Mouse (Mus musculus): ENCODE data around the gene Sfmbt1. TPM values are rescaled to one million over a fixed set of nuclear protein-coding genes. Genes with fewer than 3 reads are reported as not detected.

Sfmbt1 gene
- total RNA-seq (2021): 10 to 100 TPM; 32.3 to 33.0 TPM

GRCm38 (mm10) chr14:30714799-30715617, at the start of gene Sfmbt1:
Gene Sfmbt1, plus strand, starts transcription at chr14:30714849.
- no peak for DNase-seq

GRCm38 (mm10) chr14:30666061-30666460, 48.6 kb upstream of the Sfmbt1 start:
- DNase-seq: no peak

DNA sequence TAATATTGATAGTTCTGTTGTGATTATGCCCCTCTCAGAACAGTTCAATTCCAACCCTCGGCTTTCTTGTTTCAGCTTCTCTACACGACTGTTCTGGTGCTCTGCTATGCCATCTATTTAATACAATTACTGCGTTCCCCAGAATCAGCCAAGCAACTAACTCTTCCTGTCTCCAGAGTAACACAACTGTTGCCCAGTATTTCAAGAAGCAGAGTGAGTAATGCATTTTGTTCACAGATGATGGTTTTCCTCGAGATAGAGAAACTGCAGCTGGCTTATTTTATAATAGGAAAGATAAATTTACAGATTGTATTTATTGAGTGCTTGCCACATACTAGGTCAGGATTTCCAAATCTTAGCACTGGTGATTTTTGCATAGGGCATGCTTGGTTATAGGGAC, 48.0 kb upstream of the Sfmbt1 start:
- DNase-seq: no peak

DNA sequence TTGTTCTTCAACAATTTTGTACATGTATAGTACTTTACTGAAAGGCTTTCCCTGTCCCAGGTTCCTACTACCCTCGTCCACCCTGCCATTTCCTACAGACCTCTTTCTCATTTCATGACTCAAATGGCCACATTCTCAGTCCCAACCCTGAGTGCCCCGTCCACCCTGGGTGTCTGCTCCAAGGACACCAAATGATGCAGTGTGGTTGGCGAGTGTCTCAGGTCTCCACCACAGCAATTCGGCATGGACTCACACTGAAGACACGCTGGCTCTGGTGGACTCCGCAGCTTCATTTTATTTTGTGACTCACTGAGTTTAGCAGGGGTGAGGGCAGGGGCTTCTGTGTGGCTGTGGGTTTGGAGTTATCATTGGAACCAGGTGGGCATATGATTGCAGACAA, 44.5 kb upstream of the Sfmbt1 start:
- no peak for DNase-seq

DNA sequence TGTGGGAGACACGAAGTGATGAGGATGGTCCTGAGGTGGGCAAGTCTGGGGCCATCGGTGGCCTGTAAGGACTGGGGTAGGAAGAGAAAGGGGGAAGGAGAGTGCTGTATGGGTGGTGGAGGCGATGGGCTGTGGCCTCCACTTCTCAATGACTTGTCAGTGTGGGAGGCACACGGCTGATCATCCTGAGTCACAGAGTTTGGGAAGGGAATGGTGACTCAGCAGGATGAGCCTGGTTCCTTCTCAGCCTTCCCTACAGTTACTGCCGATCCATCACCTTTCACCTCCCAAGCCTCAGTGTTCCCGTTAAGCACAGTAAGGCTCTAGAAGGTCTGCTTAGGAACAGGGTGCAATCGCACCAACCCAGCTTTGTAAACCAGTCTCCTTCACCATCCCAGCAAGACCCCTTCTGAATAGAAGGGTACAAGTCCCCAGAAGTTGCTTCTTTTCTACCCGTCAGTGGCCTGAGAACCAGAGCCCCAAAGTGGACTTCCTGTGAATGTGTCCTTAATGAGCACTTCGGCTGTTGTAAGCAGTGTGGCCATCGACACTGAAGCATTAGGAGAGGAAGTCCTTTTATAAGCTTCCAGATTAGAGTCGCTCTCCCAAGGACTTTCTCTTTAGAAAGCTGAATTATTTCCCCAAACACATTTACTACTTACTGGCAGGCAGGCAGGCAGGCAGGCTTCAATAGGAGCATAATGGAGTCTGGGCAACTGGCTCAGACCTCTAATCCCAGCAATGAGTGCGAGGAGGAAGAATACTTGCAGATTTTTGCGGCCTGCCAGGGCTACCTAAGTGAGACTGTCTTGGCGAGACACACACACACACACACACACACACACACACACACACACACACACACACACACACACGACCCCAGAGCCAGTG, 43.3 kb upstream of the Sfmbt1 start:
- no peak for DNase-seq

- peak; percentile 86 to 90 for DNase-seq
Measured at GRCm38 (mm10) chr14:30671986-30672312, 42.7 kb upstream of the Sfmbt1 start.

GRCm38 (mm10) chr14:30674947-30675346, 39.7 kb upstream of the Sfmbt1 start:
- no peak for DNase-seq

DNA sequence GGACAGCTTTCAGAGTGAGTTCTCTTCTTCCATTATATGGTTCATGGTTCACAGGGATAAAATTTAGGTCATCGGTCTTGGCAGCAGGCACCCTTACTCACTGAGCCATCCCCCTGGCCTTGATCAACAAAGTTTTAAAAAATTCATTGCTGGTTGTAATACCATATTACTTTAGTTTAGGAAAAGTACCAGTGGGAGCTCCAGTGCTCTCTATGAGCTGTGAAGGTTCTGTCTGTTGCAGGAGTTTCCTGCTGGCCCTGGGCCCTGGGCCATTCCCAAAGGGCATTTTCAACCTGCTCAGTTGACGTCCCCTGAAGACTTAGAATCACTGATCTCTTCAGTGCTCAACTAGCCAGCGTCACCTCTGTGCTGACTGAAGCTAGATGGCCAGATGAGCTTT, 32.5 kb upstream of the Sfmbt1 start:
- no peak for DNase-seq

DNA sequence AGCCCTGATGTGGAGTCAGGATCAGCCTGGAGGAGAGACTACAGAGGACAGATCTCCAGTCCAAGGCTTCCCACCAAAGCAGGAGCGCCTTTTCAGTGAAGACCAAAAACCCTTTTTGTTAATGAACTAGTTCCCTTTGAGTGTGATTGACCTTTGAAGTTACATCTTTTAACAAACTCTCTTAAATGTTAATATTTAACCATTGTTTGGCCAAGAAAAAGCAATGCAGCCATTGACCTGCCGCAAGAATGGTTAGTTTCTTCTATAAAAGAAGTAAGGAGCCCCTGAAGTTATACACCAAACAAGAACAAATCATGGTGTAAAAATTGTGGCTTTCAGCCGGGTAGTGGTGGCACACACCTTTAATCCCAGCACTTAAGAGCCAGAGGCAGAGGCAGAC, 24.0 kb upstream of the Sfmbt1 start:
- DNase-seq: no peak

GRCm38 (mm10) chr14:30692439-30692838, 22.2 kb upstream of the Sfmbt1 start:
- no peak for DNase-seq

DNA sequence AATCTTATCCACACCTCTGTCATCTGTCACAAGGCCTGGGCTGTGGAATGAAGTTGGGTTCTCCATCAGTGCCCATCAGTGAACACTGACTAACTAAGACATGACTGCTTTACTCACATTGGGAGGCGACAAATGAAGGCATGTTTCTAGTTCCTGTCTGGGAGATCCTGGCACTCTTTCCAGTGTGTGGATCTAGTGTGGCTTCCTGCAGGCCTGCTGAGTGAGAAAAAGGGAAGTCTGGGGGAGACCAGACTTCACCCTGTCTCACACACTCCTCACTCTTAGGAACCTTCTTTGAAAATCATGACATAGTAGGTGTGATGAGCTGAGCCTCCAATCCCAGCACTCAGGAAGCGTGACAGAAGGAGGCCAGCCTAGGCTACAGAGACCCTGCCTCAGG, 19.9 kb upstream of the Sfmbt1 start:
- DNase-seq: no peak

DNA sequence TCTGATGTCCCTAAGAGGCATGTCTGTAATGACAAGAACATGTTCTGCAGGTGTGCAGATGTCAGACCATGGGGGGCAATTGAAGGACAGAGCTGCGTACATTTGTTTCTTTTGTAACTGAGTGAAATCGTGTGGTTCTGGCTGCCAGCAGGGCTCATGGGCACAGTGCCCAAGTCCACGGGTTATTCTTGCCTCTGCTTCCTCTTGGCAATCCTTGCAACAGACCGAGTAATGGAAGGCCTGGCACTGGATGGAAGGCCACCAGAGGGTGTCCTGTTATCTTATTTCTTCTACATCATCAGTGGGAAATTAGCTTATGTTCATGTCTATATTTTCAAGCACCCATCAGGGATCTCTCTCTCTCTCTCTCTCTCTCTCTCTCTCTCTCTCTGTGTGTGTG, 19.0 kb upstream of the Sfmbt1 start:
- DNase-seq: peak; percentile 70 to 72

GRCm38 (mm10) chr14:30697407-30698052, 17.1 kb upstream of the Sfmbt1 start:
- DNase-seq: no peak

GRCm38 (mm10) chr14:30699656-30700055, 15.0 kb upstream of the Sfmbt1 start:
- DNase-seq: no peak

DNA sequence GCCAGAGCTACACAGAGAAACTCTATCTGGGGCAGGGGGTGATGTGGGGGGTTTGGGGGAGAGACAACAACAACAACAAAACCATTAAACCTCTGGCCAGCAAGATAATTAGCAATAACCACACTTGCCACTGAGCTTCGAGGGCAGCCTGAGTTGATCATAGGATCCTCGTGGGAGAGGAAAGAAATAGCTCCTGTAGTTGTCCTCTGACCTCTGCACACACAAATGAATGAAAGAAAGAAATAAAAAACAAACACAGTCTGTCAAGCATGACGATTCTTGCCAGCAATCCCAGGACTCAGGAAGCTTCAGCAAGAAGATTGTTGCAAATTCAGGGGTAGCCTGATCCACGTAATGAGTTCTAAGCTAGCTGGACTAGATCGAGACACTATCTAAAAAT, 12.1 kb upstream of the Sfmbt1 start:
- no peak for DNase-seq

GRCm38 (mm10) chr14:30703079-30703478, 11.6 kb upstream of the Sfmbt1 start:
- no peak for DNase-seq

GRCm38 (mm10) chr14:30704098-30704855, 10.4 kb upstream of the Sfmbt1 start:
- DNase-seq: no peak

DNA sequence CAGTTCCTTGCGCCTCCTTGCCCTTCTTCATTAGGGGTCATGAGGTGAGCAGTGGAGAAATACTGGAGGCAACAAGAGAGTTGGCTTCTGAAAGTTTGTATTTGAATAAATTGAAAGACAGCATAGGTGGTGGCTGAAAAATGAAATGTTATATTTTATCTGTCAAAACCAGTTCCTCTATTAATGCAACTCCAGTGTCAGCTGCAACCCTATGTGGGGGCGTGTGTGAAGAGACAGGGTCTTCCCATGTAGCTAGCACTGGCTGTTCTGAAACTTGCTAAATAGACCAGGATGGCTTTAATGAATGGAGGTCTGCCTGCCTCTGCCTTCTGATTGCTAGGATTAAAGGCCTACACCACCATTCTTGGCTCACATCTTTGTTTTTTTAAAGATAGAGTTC, 2.8 kb upstream of the Sfmbt1 start:
- DNase-seq: no peak

DNA sequence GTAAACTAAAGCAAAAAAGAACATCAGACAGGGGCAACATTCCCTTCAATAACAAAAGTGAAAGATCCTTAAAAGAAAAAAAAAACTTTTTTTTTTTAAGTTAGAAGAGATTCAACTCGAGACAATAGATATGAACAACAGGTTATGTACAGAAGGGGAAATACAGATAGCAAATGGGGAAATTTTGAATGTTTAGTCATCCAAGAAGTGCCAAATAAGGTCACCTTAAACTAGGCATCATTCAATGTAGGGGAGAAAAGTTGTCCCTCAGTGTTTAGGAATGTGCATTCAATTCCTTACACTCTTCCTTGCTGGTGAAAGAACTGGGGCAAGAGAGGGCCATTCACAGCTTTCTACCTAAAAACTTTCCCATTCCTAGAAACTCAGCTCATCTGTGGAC, 880 bp upstream of the Sfmbt1 start:
- no peak for DNase-seq

- peak; percentile 78 to 83 for DNase-seq
Measured at GRCm38 (mm10) chr14:30715618-30716050, 985 bp downstream of the Sfmbt1 start.

DNA sequence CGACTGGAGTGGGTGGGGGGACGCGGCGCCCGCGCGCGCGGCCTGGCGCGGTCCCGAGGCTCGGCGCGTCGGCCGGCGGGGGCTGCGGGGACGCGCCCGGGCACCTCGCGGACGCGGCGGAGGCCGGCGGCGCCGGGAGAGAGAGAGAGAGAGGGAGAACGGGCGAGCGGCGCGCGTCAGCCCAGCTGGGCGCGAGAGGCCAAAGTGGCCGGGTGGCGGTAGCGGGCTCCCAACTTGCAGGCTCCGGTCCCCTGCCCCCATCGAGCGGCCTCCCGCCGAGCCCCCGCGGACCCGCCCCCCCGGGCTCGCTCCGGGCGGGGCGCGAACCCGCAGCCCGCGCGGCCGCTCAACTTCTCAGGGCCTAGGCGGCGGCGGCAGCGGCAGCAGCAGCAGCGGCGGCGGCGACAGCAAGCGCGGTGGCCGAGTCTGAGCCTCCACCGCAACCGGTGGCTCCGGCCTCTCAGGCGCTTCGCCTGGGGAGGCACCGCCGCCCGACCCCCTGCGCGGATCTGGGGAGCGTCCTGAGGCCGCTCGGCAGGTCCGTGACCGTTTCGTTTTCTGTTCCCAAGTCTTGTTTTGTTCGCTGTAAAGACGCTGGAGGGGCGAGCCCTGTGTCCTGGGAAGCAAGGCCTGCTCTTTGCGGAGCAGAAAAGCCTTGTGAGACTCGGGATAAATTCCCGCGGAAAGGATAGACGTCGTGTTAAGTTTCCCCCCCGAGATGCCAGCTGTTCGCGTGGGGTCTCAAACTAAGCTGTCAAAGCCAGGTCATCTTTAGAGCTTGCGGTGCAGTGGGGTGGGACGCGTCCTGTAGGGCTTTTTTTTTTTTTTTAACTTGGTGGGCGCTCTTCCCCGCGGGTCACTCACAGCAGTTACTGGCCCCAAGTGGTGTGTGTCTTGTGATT, 1.7 kb downstream of the Sfmbt1 start:
- DNase-seq: peak; percentile 60 to 64

All from layer of hippocampus, postnatal 36 days (tissue).